Mouse (Mus musculus): ENCODE measurements around the gene Pop4. TPM values are rescaled to one million over a fixed set of nuclear protein-coding genes. Genes with fewer than 3 reads are reported as not detected.
"Not testable (repeated sequence)": the region's sequence is repeated elsewhere in the genome, so short reads cannot be mapped to it uniquely, and the experiment has no call there.

The Pop4 gene
- 10 to 100 TPM; 12.5 to 12.9 TPM for total RNA-seq (2021)
- long read RNA-seq, experiment 1, transcript Pop4-201 (7 exons, 2,113 nt): major isoform, 14 of 16 reads
- long read RNA-seq, experiment 1, partial matches to known transcripts: 0 of 16 reads
- long read RNA-seq, experiment 1, other reads (novel, unspliced or antisense): 2 of 16 reads
- long read RNA-seq, experiment 2, transcript Pop4-201 (7 exons, 2,113 nt): major isoform, 5 of 9 reads
- long read RNA-seq, experiment 2, partial matches to known transcripts: 1 of 9 reads
- long read RNA-seq, experiment 2, other reads (novel, unspliced or antisense): 3 of 9 reads

- intact Hi-C loops (cut with DNase I): loop anchor here (2.0 kb wide), 1 partner anchor 44 kb away; no protein-coding TSS in a partner anchor
- peak; percentile 89 to 95 for DNase-seq
These were observed at the start of gene Pop4 for GRCm38 (mm10) chr7:38270703-38271510. Pop4 (minus strand) TSS chr7:38271423.

GRCm38 (mm10) chr7:38320641-38321040 lies 49.4 kb upstream of the Pop4 start:
- DNase-seq: no peak
- intact Hi-C loops (cut with DNase I): no loop called here

GRCm38 (mm10) chr7:38282192-38282591 lies 11.0 kb upstream of the Pop4 start:
- intact Hi-C loops (cut with DNase I); DNase-seq: not testable (repeated sequence)

- intact Hi-C loops (cut with DNase I): no loop called here
- no peak for DNase-seq
These were observed 1.3 kb upstream of the Pop4 start for GRCm38 (mm10) chr7:38272551-38272950.

GRCm38 (mm10) chr7:38271859-38272258 lies 636 bp upstream of the Pop4 start:
- intact Hi-C loops (cut with DNase I): loop anchor here (2.0 kb wide), 1 partner anchor 45 kb away; no protein-coding TSS in a partner anchor
- DNase-seq: no peak

- no peak for DNase-seq
- intact Hi-C loops (cut with DNase I): loop anchor here (2.0 kb wide), 1 partner anchor 45 kb away; no protein-coding TSS in a partner anchor
These were observed 238 bp upstream of the Pop4 start for GRCm38 (mm10) chr7:38271511-38271811.

GRCm38 (mm10) chr7:38267006-38267680 lies 4.1 kb downstream of the Pop4 start:
- DNase-seq: peak; percentile 47 to 63
- intact Hi-C loops (cut with DNase I): loop anchor here (2.0 to 5.0 kb wide), 3 partner anchors 66 to 205 kb away; partner anchors contain the start of gene 1600014C10Rik

- peak in 1 of 2 experiments; percentile 27 for DNase-seq
- intact Hi-C loops (cut with DNase I): no loop called here
These were observed 8.8 kb downstream of the Pop4 start for GRCm38 (mm10) chr7:38262406-38262805.

GRCm38 (mm10) chr7:38259631-38260030 lies 11.6 kb downstream of the Pop4 start:
- DNase-seq: no peak
- intact Hi-C loops (cut with DNase I): no loop called here

GRCm38 (mm10) chr7:38253441-38253840 lies 17.8 kb downstream of the Pop4 start:
- intact Hi-C loops (cut with DNase I): no loop called here
- no peak for DNase-seq

- intact Hi-C loops (cut with DNase I): no loop called here
- DNase-seq: peak; percentile 37 to 50
These were observed 19.6 kb downstream of the Pop4 start for GRCm38 (mm10) chr7:38251494-38252216.

GRCm38 (mm10) chr7:38242417-38242816 lies 28.8 kb downstream of the Pop4 start:
- no peak for DNase-seq
- intact Hi-C loops (cut with DNase I): no loop called here

GRCm38 (mm10) chr7:38237140-38237539 lies 34.1 kb downstream of the Pop4 start:
- no peak for DNase-seq
- intact Hi-C loops (cut with DNase I): no loop called here

GRCm38 (mm10) chr7:38236400-38237105 lies 34.7 kb downstream of the Pop4 start:
- DNase-seq: no peak
- intact Hi-C loops (cut with DNase I): no loop called here

GRCm38 (mm10) chr7:38230285-38230684 lies 40.9 kb downstream of the Pop4 start:
- peak in 1 of 2 experiments; percentile 59 for DNase-seq
- intact Hi-C loops (cut with DNase I): no loop called here

GRCm38 (mm10) chr7:38228329-38228728 lies 42.9 kb downstream of the Pop4 start:
- intact Hi-C loops (cut with DNase I): no loop called here
- DNase-seq: no peak

GRCm38 (mm10) chr7:38227900-38228298 lies 43.3 kb downstream of the Pop4 start, which contains the start of gene Plekhf1:
Plekhf1 (minus strand) TSS chr7:38228016.
- intact Hi-C loops (cut with DNase I): loop anchor here (2.0 kb wide), 1 partner anchor 43 kb away; the partner anchor contains the start of gene Pop4
- DNase-seq: peak; percentile 95 to 96

GRCm38 (mm10) chr7:38227181-38227899 lies 43.9 kb downstream of the Pop4 start:
- DNase-seq: peak; percentile 89 to 94
- intact Hi-C loops (cut with DNase I): loop anchor here (2.0 kb wide), 1 partner anchor 43 kb away; the partner anchor contains the start of gene Pop4

GRCm38 (mm10) chr7:38226226-38226625 lies 45.0 kb downstream of the Pop4 start:
- intact Hi-C loops (cut with DNase I): loop anchor here (2.0 kb wide), 1 partner anchor 45 kb away; the partner anchor contains the start of gene Pop4
- DNase-seq: no peak
